Mouse (Mus musculus): Measurements from ENCODE around the gene Hist1h3c. TPM values are rescaled to one million over a fixed set of nuclear protein-coding genes. Genes with fewer than 3 reads are reported as not detected.
"Not testable (repeated sequence)": the region's sequence is repeated elsewhere in the genome, so short reads cannot be mapped to it uniquely, and the experiment has no call there.

Gene Hist1h3c
- polyA plus RNA-seq (2015; fragmentation: Nextera tagmentation; extraction: Ambion mirVana) = 1.2 and 1.4 TPM in 2 replicates

GRCm38 (mm10) chr13:23745381-23746161, at the start of gene Hist1h3c:
Gene Hist1h3c (minus strand): TSS chr13:23745602.
- H3K27me3 ChIP-seq (replicated peaks; ENCODE audit: control insufficient read depth, insufficient read depth, low read length) = no peaks in the 10 kb centered on the region
- peak within 1 kb of the TSS; percentile 52 for H3K9ac ChIP-seq (ENCODE audit: low read depth, low read length)
- peak within 1 kb of the TSS; percentile 36 for H3K4me3 ChIP-seq (ENCODE audit: low read depth, low read length)
- H3K9me3 ChIP-seq (ENCODE audit: control insufficient read depth) = no peaks in the 10 kb centered on the region
- under 1% methylated on average over 23 of the region's 28 CpGs for whole genome bisulfite sequencing
- H3K4me2 ChIP-seq (replicated peaks; ENCODE audit: low read depth) = peak within 1 kb of the TSS; percentile 68
- no peak for TF ChIP-seq CTCF (IDR thresholded peaks at IDR 0.05; ENCODE audit: low read depth)
- peak; percentile 62 for ATAC-seq
- no peaks in the 10 kb centered on the region for H3K36me3 ChIP-seq (ENCODE audit: control insufficient read depth, insufficient read depth)
- peak within 1 kb of the TSS; percentile 94 for H3K27ac ChIP-seq (ENCODE audit: low read depth, low read length)
- peaks cover 4% of the 10 kb centered on the region; the same call in 1 of the 2 replicates for H3K4me1 ChIP-seq (replicated peaks; ENCODE audit: control insufficient read depth, insufficient read depth, low read length)

- Histone ChIP-seq H3K27ac (ENCODE audit: low read depth, low read length) (no peak overlapping the region), H3K36me3 (ENCODE audit: control insufficient read depth, insufficient read depth) (no peaks in the 10 kb centered on the region), H3K4me1 (replicated peaks; ENCODE audit: control insufficient read depth, insufficient read depth, low read length) (no peaks in the 10 kb centered on the region), H3K27me3 (replicated peaks; ENCODE audit: control insufficient read depth, insufficient read depth, low read length) (no peaks in the 10 kb centered on the region), H3K4me3 (ENCODE audit: low read depth, low read length) (no peak overlapping the region), H3K9ac (ENCODE audit: low read depth, low read length) (no peak overlapping the region), H3K9me3 (ENCODE audit: control insufficient read depth) (no peaks in the 10 kb centered on the region), H3K4me2 (replicated peaks; ENCODE audit: low read depth) (no peak overlapping the region)
- WGBS = 36% methylated on average over 2 of the region's 2 CpGs
- TF ChIP-seq CTCF (IDR thresholded peaks at IDR 0.05; ENCODE audit: low read depth) = peak; percentile 88
- ATAC-seq = no peak
These were observed 47.1 kb upstream of the Hist1h3c start for GRCm38 (mm10) chr13:23792520-23792919.

GRCm38 (mm10) chr13:23779025-23779424, 33.6 kb upstream of the Hist1h3c start:
- Histone ChIP-seq H3K4me2 (replicated peaks; ENCODE audit: low read depth) (no peak overlapping the region), H3K9ac (ENCODE audit: low read depth, low read length) (no peak overlapping the region), H3K4me3 (ENCODE audit: low read depth, low read length) (no peak overlapping the region), H3K36me3 (ENCODE audit: control insufficient read depth, insufficient read depth) (no peaks in the 10 kb centered on the region), H3K4me1 (replicated peaks; ENCODE audit: control insufficient read depth, insufficient read depth, low read length) (no peaks in the 10 kb centered on the region), H3K9me3 (ENCODE audit: control insufficient read depth) (no peaks in the 10 kb centered on the region), H3K27me3 (replicated peaks; ENCODE audit: control insufficient read depth, insufficient read depth, low read length) (no peaks in the 10 kb centered on the region), H3K27ac (ENCODE audit: low read depth, low read length) (no peak overlapping the region)
- no peak for ATAC-seq
- WGBS = 52% methylated on average over 4 of the region's 4 CpGs
- no peak for TF ChIP-seq CTCF (IDR thresholded peaks at IDR 0.05; ENCODE audit: low read depth)

- peak; percentile 59; the same call in 1 of the 2 replicates for ATAC-seq
- Histone ChIP-seq H3K4me3 (ENCODE audit: low read depth, low read length) (no peak overlapping the region), H3K36me3 (ENCODE audit: control insufficient read depth, insufficient read depth) (no peaks in the 10 kb centered on the region), H3K4me2 (replicated peaks; ENCODE audit: low read depth) (no peak overlapping the region), H3K4me1 (replicated peaks; ENCODE audit: control insufficient read depth, insufficient read depth, low read length) (no peaks in the 10 kb centered on the region), H3K27ac (ENCODE audit: low read depth, low read length) (no peak overlapping the region), H3K9ac (ENCODE audit: low read depth, low read length) (no peak overlapping the region), H3K27me3 (replicated peaks; ENCODE audit: control insufficient read depth, insufficient read depth, low read length) (no peaks in the 10 kb centered on the region), H3K9me3 (ENCODE audit: control insufficient read depth) (no peaks in the 10 kb centered on the region)
- 84% methylated on average over 7 of the region's 7 CpGs for WGBS
- TF ChIP-seq CTCF (IDR thresholded peaks at IDR 0.05; ENCODE audit: low read depth) = no peak
These were observed 32.9 kb upstream of the Hist1h3c start for GRCm38 (mm10) chr13:23778339-23778738.

GRCm38 (mm10) chr13:23772561-23773313, 27.3 kb upstream of the Hist1h3c start:
- Histone ChIP-seq H3K27ac (ENCODE audit: low read depth, low read length) (no peak overlapping the region), H3K36me3 (ENCODE audit: control insufficient read depth, insufficient read depth) (no peaks in the 10 kb centered on the region), H3K4me3 (ENCODE audit: low read depth, low read length) (no peak overlapping the region; the same call in 1 of the 2 replicates), H3K4me1 (replicated peaks; ENCODE audit: control insufficient read depth, insufficient read depth, low read length) (no peaks in the 10 kb centered on the region), H3K9ac (ENCODE audit: low read depth, low read length) (no peak overlapping the region), H3K4me2 (replicated peaks; ENCODE audit: low read depth) (peak overlapping the region; percentile 51), H3K27me3 (replicated peaks; ENCODE audit: control insufficient read depth, insufficient read depth, low read length) (no peaks in the 10 kb centered on the region), H3K9me3 (ENCODE audit: control insufficient read depth) (no peaks in the 10 kb centered on the region)
- no peak for TF ChIP-seq CTCF (IDR thresholded peaks at IDR 0.05; ENCODE audit: low read depth)
- 26% methylated on average over 21 of the region's 21 CpGs for WGBS
- ATAC-seq = peak; percentile 45; the same call in 1 of the 2 replicates

GRCm38 (mm10) chr13:23769613-23770012, 24.2 kb upstream of the Hist1h3c start, which contains the start of gene Trim38:
Gene Trim38 (plus strand): TSS chr13:23769913.
- not testable (repeated sequence) for H3K4me2 ChIP-seq (replicated peaks; ENCODE audit: low read depth); H3K9ac ChIP-seq (ENCODE audit: low read depth, low read length); H3K36me3 ChIP-seq (ENCODE audit: control insufficient read depth, insufficient read depth); H3K27ac ChIP-seq (ENCODE audit: low read depth, low read length); ATAC-seq; H3K9me3 ChIP-seq (ENCODE audit: control insufficient read depth); H3K4me1 ChIP-seq (replicated peaks; ENCODE audit: control insufficient read depth, insufficient read depth, low read length); H3K4me3 ChIP-seq (ENCODE audit: low read depth, low read length); H3K27me3 ChIP-seq (replicated peaks; ENCODE audit: control insufficient read depth, insufficient read depth, low read length)
- WGBS = 88% methylated on average over 2 of the region's 2 CpGs

Measured in intestine, postnatal 0 days (tissue).